Mouse (Mus musculus) layer of hippocampus, adult 11-12 months (tissue): ENCODE data around the gene Ccnb2.

Experiments used
- DNase-seq: peaks from one replicate; pipeline ENCODE4 v3.0.0; 2022; ENCODE audit warnings: low spot score

Ccnb2 gene

DNA sequence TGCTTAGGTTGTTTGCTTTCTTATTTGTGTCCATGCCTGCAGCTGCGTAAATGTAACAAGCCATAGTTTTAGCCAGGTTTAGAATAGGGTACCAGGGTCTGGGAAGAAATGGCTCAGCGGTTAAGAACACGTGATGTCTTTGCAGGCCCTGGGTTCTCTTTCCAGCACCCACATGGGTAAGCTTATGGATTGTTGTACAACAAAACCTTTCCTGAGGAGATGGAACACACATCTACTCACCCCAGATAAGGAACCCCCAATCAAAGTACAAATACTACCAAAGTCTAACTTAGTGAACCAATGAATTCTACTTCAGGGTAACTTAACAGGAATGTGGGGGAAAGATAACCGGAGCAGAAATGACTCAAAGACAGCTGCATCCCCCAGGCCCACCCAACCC is 36.9 kb downstream of the Ccnb2 start:
- no peak for DNase-seq

DNA sequence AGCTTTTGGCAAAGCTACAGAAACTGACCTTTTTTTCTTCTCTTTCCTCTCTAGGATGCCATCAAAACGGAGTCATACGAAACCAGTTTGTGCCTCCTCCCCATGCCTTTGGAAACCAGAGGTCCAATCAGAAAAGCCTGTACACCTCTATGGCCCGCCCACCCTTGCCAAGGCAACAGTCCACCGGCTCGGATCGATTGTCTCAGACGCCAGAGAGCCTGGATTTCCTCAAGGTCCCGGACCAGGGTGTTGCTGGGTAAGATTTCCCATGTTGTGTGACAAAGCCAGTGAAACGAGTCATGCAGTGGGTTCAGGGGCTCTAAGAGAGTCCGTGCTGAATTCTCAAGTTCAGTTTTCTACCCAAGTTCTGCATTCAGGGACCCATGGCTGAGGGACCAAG is 37.6 kb downstream of the Ccnb2 start:
- DNase-seq, result no peak

DNA sequence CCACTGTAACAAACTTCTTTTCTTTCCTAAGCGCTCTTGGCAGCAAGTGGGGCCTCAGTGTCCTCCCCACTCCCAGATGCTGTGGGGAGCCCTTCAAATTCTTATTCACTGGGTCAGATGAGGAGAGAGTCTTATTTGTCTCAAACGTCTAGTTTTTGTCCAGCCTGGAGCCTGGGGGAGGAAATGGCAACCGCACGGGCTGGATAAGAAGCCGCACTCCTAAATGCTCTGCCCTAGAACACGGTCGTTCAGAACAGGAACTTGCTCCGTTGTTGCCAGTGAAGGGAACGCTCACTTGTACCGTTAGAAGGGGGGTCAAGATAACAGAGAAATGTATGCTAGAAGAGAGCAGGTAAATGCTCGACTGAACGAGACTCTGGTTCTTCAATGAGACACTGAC is 39.3 kb downstream of the Ccnb2 start:
- no peak for DNase-seq

- no peak for DNase-seq
These were observed 41.6 kb downstream of the Ccnb2 start for GRCm38 (mm10) chr9:70379502-70380467.

- no peak for DNase-seq
These were observed 49.7 kb downstream of the Ccnb2 start for GRCm38 (mm10) chr9:70371638-70372037.

GRCm38 (mm10) chr9:70366898-70367297 is 54.4 kb downstream of the Ccnb2 start:
- DNase-seq, result peak; percentile 33

DNA sequence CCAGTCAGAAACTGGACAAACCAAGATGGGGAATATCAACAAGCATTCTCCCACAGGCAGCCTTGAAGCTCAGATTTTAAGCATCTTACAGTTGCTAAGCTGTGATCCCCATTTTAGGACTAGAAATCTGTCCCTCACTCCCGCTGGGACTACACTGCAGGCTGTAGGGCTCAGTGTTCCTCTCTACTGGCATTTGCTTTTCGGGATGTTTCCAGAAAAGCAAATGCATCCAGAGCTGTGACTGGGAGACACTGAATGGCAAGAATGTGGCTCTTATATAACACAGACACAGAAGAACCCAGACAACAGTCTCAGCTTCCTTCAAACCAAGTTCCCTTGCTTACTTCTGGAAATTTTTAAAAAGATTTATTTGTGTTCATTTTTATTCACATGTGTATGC is 55.4 kb downstream of the Ccnb2 start:
- DNase-seq, result no peak

DNA sequence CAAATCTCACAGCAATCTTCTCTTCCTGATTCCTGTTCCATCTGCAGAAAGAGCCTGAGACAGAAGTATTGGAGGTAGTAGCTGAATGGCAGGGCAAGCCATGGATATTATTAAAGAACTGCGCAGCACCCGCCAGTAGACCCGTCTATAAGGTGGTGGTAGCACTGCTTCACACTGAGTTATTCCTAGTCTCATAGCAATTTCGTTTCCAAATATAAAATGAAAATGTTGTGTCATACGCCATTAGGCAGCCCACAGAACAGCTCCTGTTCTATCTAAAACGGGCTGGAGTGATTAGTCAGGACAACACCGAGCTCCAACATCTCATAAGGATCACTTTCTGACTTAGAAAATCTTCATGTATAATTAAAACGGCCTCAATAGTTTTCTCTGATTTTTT is 56.6 kb downstream of the Ccnb2 start:
- no peak for DNase-seq

DNA sequence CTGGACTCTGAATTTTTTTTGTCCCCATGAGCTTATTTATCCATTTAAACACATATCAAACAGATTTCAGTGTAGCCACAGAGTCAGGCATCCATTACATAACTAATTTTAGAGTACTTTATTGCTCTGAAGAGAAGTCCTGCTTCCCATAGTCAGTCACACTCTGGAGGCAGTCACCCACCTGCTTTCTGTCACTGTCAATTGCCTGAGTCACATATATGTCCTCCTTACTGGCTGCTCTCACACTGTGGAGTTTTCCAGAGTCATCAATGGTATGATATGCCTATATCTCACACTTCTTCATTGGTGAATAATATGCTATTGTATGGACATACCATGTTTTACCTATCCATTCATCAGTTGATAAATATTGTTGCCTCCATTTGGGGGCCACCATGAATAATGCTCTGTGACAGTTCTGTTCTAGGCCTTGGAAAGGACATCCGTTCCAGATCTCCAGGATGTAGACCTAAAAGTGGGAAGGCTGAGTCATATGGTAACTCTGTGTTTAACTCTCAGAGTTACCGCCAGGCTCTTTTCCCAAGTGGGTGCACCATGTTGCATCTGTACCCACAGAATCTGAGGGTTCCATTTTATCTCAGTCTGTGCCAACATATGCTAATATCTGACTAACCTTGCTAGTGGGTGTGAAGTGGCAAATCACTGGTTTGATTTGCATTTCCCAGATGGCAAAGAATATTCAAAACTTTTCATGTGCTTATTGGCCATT is 61.8 kb downstream of the Ccnb2 start:
- DNase-seq, result peak; percentile 32
